Mouse (Mus musculus): ENCODE measurements around the gene Slco1c1. TPM values are rescaled to one million over a fixed set of nuclear protein-coding genes. Genes with fewer than 3 reads are reported as not detected.

The Slco1c1 gene
- polyA plus RNA-seq, 1 experiment from 2014 or later = 13.5 TPM

DNA sequence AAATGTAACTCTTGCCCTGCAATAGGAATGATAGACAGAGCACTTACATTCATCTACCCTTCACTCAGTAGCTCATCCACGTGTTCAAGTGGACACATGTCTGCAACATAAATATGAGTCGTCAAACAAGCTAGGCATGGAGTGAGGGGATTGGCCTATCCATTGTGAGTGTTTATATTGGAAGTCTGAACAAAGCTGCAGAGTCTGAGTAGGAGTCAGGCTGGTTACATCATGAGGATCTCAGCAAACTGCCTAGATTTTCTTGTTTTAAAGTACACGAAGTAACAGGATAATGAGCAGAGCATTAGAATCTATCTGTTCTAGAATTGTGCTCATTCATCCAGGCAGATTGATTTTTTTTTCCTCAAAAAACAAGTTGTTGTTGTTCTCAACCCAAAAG is 23.0 kb upstream of the Slco1c1 start:
- ATAC-seq = no peak
- no peaks in the 10 kb centered on the region for H3K36me3 ChIP-seq (ENCODE audit: control insufficient read depth, insufficient read depth, low read length)
- no peak for DNase-seq (ENCODE audit: low spot score)
- no peak overlapping the region for H3K4me3 ChIP-seq (ENCODE audit: low read depth, low read length)
- peaks cover 7% of the 10 kb centered on the region for H3K4me1 ChIP-seq (ENCODE audit: control insufficient read depth, insufficient read depth, low read length)
- H3K9me3 ChIP-seq (replicated peaks; ENCODE audit: control insufficient read depth, low read length) = no peaks in the 10 kb centered on the region
- no peak overlapping the region for H3K27ac ChIP-seq (ENCODE audit: low read depth, low read length)
- no peak overlapping the region for H3K9ac ChIP-seq (ENCODE audit: low read length)
- WGBS = 90% methylated on average over 3 of the region's 3 CpGs
- H3K4me2 ChIP-seq (ENCODE audit: low read length) = no peak overlapping the region
- no peaks in the 10 kb centered on the region for H3K27me3 ChIP-seq (replicated peaks; ENCODE audit: control insufficient read depth, insufficient read depth, low read length)

DNA sequence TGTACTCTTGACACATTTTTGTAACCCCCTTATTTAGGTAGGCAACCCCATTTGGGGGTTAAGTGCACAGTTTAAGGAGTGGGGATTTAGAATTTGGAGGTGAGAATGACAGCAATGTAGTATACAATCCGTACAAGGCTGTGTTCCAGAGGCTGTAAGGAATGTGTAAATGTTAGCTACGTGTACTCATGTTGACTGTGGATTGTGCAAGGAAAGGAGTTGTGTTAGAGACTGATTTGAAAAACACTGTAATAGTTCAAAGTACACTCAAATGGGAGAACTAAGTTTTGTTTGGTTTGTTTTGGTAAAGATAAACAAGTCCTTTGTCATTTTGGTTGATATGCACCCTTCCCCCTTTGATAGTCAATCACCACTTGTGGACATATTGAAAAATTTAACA is 1.6 kb upstream of the Slco1c1 start:
- H3K9ac ChIP-seq (ENCODE audit: low read length) = no peak overlapping the region
- no peak overlapping the region for H3K4me3 ChIP-seq (ENCODE audit: low read depth, low read length)
- no peaks in the 10 kb centered on the region for H3K4me1 ChIP-seq (ENCODE audit: control insufficient read depth, insufficient read depth, low read length)
- no peaks in the 10 kb centered on the region for H3K36me3 ChIP-seq (ENCODE audit: control insufficient read depth, insufficient read depth, low read length)
- H3K9me3 ChIP-seq (replicated peaks; ENCODE audit: control insufficient read depth, low read length) = no peaks in the 10 kb centered on the region
- H3K4me2 ChIP-seq (ENCODE audit: low read length) = no peak overlapping the region
- no peaks in the 10 kb centered on the region for H3K27me3 ChIP-seq (replicated peaks; ENCODE audit: control insufficient read depth, insufficient read depth, low read length)
- no peak for ATAC-seq
- no peak for DNase-seq (ENCODE audit: low spot score)
- H3K27ac ChIP-seq (ENCODE audit: low read depth, low read length) = no peak overlapping the region
- WGBS = 87% methylated on average over 2 of the region's 2 CpGs

DNA sequence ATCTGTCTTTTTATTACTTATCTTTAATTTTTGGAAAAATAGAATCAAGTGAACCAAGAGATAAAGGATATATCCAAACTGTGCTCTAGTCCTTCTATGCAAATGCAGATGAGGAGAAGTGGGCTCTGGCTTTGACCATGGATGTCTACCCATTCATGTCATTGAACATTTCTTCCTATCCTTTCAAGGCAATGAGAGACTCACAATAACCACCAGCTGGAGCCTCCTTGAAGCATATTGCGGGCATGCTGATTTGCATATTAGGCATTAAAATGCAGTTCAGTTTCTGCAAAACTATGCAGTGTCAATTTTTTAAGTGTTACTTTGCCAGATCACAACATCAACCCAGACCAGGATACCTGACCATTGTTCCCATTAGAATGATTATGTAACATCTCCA is 1.6 kb downstream of the Slco1c1 start:
- DNase-seq (ENCODE audit: low spot score) = peak; percentile 68
- 48% methylated on average over 1 of the region's 1 CpGs for WGBS
- H3K4me2 ChIP-seq (ENCODE audit: low read length) = no peak overlapping the region
- H3K27ac ChIP-seq (ENCODE audit: low read depth, low read length) = no peak overlapping the region
- no peaks in the 10 kb centered on the region for H3K9me3 ChIP-seq (replicated peaks; ENCODE audit: control insufficient read depth, low read length)
- H3K9ac ChIP-seq (ENCODE audit: low read length) = no peak overlapping the region
- no peaks in the 10 kb centered on the region for H3K4me1 ChIP-seq (ENCODE audit: control insufficient read depth, insufficient read depth, low read length)
- ATAC-seq = peak; percentile 74
- H3K27me3 ChIP-seq (replicated peaks; ENCODE audit: control insufficient read depth, insufficient read depth, low read length) = no peaks in the 10 kb centered on the region
- H3K4me3 ChIP-seq (ENCODE audit: low read depth, low read length) = no peak overlapping the region
- no peaks in the 10 kb centered on the region for H3K36me3 ChIP-seq (ENCODE audit: control insufficient read depth, insufficient read depth, low read length)

DNA sequence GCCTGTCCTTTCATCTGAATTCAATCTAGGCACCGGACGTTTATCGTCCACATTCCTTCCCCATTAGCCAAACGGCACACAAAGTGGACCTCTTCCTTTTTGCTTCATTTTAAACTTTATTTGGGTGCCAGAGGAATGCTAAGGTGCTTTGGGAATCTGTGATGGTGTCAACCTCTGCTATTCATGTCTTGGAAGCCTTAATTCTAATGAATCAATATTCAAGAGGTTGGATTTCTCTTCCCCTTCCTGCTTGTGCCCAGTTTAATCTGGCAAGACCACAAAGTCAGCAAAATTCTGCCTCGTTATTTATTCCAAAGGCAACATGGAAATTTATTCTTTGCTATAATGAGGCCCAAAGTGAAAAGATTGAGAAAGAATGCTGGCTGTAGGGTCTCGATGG is 6.7 kb downstream of the Slco1c1 start:
- ATAC-seq (no peak), DNase-seq (ENCODE audit: low spot score) (peak; percentile 25)
- 30% methylated on average over 6 of the region's 6 CpGs for WGBS

DNA sequence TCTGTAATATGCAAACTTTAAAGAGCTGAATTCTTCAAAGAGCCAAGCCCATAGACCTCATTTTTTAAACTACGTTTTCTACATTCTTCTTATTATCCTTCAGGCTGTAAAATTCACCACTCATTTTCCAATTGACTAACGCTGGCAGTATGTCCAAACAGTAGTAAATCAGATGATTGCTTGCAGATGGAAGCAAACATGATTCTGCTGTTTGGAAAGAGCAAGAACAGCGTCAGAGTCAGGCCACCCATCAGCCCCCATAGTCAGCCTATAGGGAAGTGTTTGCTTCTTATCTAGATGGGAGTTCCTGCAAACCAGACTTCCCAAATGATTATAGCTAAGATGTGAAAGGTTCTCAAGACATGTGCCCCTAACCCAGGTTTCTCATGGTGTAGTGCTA is 13.1 kb downstream of the Slco1c1 start:
- 85% methylated on average over 3 of the region's 3 CpGs for WGBS
- Histone ChIP-seq H3K4me1 (ENCODE audit: control insufficient read depth, insufficient read depth, low read length) (no peaks in the 10 kb centered on the region), H3K36me3 (ENCODE audit: control insufficient read depth, insufficient read depth, low read length) (no peaks in the 10 kb centered on the region), H3K4me2 (ENCODE audit: low read length) (no peak overlapping the region), H3K27ac (ENCODE audit: low read depth, low read length) (no peak overlapping the region), H3K9ac (ENCODE audit: low read length) (no peak overlapping the region), H3K4me3 (ENCODE audit: low read depth, low read length) (no peak overlapping the region), H3K27me3 (replicated peaks; ENCODE audit: control insufficient read depth, insufficient read depth, low read length) (no peaks in the 10 kb centered on the region), H3K9me3 (replicated peaks; ENCODE audit: control insufficient read depth, low read length) (no peaks in the 10 kb centered on the region)
- no peak for ATAC-seq
- no peak for DNase-seq (ENCODE audit: low spot score)

More for the DNA sequence above, 6.7 kb downstream of the Slco1c1 start:
- no peaks in the 10 kb centered on the region for H3K4me1 ChIP-seq (ENCODE audit: control insufficient read depth, insufficient read depth, low read length)
- no peaks in the 10 kb centered on the region for H3K9me3 ChIP-seq (replicated peaks; ENCODE audit: control insufficient read depth, low read length)
- no peak overlapping the region for H3K27ac ChIP-seq (ENCODE audit: low read depth, low read length)
- H3K36me3 ChIP-seq (ENCODE audit: control insufficient read depth, insufficient read depth, low read length) = no peaks in the 10 kb centered on the region
- H3K27me3 ChIP-seq (replicated peaks; ENCODE audit: control insufficient read depth, insufficient read depth, low read length) = no peaks in the 10 kb centered on the region
- no peak overlapping the region for H3K4me3 ChIP-seq (ENCODE audit: low read depth, low read length)
- no peak overlapping the region for H3K4me2 ChIP-seq (ENCODE audit: low read length)
- H3K9ac ChIP-seq (ENCODE audit: low read length) = no peak overlapping the region

DNA sequence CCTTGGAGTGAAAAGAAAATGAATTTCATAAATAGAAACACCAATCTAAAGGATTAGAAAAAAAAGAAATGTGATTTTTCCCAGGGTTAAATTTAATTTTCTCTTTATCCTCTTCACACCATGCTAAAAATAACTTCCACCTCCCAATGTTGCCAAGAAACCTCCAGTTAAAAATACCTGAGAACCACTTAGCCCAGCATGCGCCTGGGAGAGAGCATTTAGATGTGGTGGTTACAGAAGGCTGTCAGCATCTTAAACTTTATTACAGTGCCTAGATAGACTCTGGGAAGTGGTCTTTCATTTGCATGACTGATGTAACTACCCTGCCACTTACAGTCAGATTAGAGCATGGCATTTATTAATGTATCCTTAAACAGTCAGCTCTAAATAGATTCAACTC is 17.0 kb downstream of the Slco1c1 start:
- ATAC-seq = no peak
- Histone ChIP-seq H3K4me2 (ENCODE audit: low read length) (no peak overlapping the region), H3K4me3 (ENCODE audit: low read depth, low read length) (no peak overlapping the region), H3K27me3 (replicated peaks; ENCODE audit: control insufficient read depth, insufficient read depth, low read length) (no peaks in the 10 kb centered on the region), H3K9ac (ENCODE audit: low read length) (no peak overlapping the region), H3K36me3 (ENCODE audit: control insufficient read depth, insufficient read depth, low read length) (no peaks in the 10 kb centered on the region), H3K9me3 (replicated peaks; ENCODE audit: control insufficient read depth, low read length) (no peaks in the 10 kb centered on the region), H3K4me1 (ENCODE audit: control insufficient read depth, insufficient read depth, low read length) (no peaks in the 10 kb centered on the region), H3K27ac (ENCODE audit: low read depth, low read length) (no peak overlapping the region)
- WGBS = 84% methylated on average over 1 of the region's 1 CpGs
- DNase-seq (ENCODE audit: low spot score) = peak; percentile 13

DNA sequence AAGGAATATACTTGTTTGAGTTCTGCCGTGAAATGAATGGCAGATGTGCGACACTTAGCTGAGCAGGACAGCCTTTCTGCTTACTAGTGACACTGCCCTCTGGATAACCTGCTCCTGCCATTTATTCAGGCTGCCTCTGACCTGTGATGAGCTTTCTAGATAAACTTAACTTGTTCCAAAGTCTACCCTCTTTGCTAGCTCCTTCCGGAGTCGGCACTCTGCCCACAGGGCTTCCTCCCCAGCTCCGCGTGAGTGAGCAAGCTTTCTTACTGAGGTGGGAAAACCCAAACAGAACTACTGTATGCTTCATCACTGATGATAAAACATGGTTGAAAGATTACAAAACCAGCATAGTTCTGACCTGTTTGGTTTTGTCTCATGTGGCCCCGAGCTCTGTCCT is 19.2 kb downstream of the Slco1c1 start:
- ATAC-seq (no peak), DNase-seq (ENCODE audit: low spot score) (no peak)

DNA sequence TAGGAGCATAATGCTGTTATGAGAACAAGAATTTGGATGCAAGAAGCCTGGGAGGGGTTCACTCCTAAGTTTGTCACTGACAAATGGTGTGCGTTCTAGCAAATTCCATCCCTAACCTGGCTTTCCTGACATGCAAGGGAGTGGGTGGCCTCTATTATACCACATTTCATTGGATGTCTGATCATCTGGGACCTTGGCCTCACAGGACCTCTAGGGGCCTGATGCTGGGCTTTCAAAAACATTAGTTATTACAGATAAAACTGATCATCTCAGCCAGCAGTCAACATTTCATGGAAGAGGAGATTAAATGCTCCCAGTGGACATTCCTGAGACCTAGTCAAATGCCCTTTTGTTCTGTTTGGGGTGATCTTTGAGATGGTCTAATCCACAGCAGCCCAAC is 34.0 kb downstream of the Slco1c1 start:
- H3K4me1 ChIP-seq (ENCODE audit: control insufficient read depth, insufficient read depth, low read length) = no peaks in the 10 kb centered on the region
- no peak for ATAC-seq
- H3K9me3 ChIP-seq (replicated peaks; ENCODE audit: control insufficient read depth, low read length) = no peaks in the 10 kb centered on the region
- no peak for DNase-seq (ENCODE audit: low spot score)
- no peaks in the 10 kb centered on the region for H3K36me3 ChIP-seq (ENCODE audit: control insufficient read depth, insufficient read depth, low read length)
- WGBS = 81% methylated on average over 1 of the region's 1 CpGs
- no peaks in the 10 kb centered on the region for H3K27me3 ChIP-seq (replicated peaks; ENCODE audit: control insufficient read depth, insufficient read depth, low read length)
- H3K9ac ChIP-seq (ENCODE audit: low read length) = no peak overlapping the region
- no peak overlapping the region for H3K27ac ChIP-seq (ENCODE audit: low read depth, low read length)
- H3K4me3 ChIP-seq (ENCODE audit: low read depth, low read length) = no peak overlapping the region
- H3K4me2 ChIP-seq (ENCODE audit: low read length) = no peak overlapping the region

More for the DNA sequence above, 19.2 kb downstream of the Slco1c1 start:
- Histone ChIP-seq H3K4me1 (ENCODE audit: control insufficient read depth, insufficient read depth, low read length) (no peaks in the 10 kb centered on the region), H3K4me3 (ENCODE audit: low read depth, low read length) (no peak overlapping the region), H3K9me3 (replicated peaks; ENCODE audit: control insufficient read depth, low read length) (no peaks in the 10 kb centered on the region), H3K27ac (ENCODE audit: low read depth, low read length) (no peak overlapping the region), H3K9ac (ENCODE audit: low read length) (no peak overlapping the region), H3K27me3 (replicated peaks; ENCODE audit: control insufficient read depth, insufficient read depth, low read length) (no peaks in the 10 kb centered on the region), H3K4me2 (ENCODE audit: low read length) (no peak overlapping the region), H3K36me3 (ENCODE audit: control insufficient read depth, insufficient read depth, low read length) (no peaks in the 10 kb centered on the region)
- WGBS = 90% methylated on average over 7 of the region's 7 CpGs

DNA sequence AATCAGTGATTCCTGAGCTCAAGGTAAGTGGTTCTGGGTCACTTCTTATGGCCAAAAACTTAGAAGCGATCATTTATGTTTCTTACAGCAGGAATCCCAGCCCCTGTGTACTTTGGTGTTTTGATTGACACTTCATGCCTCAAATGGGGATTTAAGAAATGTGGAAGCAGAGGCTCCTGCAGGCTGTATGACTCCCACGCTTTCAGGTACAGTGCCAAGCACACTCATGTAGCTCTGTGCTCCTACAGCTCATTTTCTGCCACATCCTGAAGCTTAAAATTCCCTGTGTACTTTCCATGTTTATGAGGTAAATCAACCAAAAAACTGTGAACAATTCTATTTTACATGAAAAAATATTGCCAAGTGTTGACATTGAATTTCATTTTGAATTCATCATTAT is 43.2 kb downstream of the Slco1c1 start:
- Histone ChIP-seq H3K9me3 (replicated peaks; ENCODE audit: control insufficient read depth, low read length) (no peaks in the 10 kb centered on the region), H3K9ac (ENCODE audit: low read length) (no peak overlapping the region), H3K4me2 (ENCODE audit: low read length) (no peak overlapping the region), H3K36me3 (ENCODE audit: control insufficient read depth, insufficient read depth, low read length) (no peaks in the 10 kb centered on the region), H3K4me1 (ENCODE audit: control insufficient read depth, insufficient read depth, low read length) (peaks cover 11% of the 10 kb centered on the region; the same call in 1 of the 2 replicates), H3K27me3 (replicated peaks; ENCODE audit: control insufficient read depth, insufficient read depth, low read length) (no peaks in the 10 kb centered on the region), H3K27ac (ENCODE audit: low read depth, low read length) (no peak overlapping the region), H3K4me3 (ENCODE audit: low read depth, low read length) (no peak overlapping the region)
- WGBS = 75% methylated on average over 2 of the region's 2 CpGs
- DNase-seq (ENCODE audit: low spot score) (peak; percentile 28), ATAC-seq (no peak)

Data from forebrain, embryonic 14.5 days (tissue).